Mouse (Mus musculus) kidney, embryonic 16.5 days (tissue): Measurements from ENCODE around the gene Slc43a1. TPM values are rescaled to one million over a fixed set of nuclear protein-coding genes. Genes with fewer than 3 reads are reported as not detected.

ENCODE experiments used
- ATAC-seq: fragments of 200-750 bp; cut with Nextera tagmentation; 2 replicates; pipeline ENCODE4 v1.8.0; 2017; ENCODE audit warnings: moderate TSS enrichment; ENCODE audit not compliant: low FRiP score, low TSS enrichment
- H3K27ac ChIP-seq: fragments of 300-500 bp; sonication (generic); 2 replicates; pipeline ENCODE4 v1.5.1; 2014; ENCODE audit warnings: low read length
- H3K27me3 ChIP-seq: fragments of 300-500 bp; sonication (generic); 2 replicates; pipeline ENCODE4 v1.6.1; 2014; ENCODE audit warnings: low read length, control low read depth, mixed read lengths; ENCODE audit not compliant: insufficient read depth
- H3K36me3 ChIP-seq: fragments of 300-500 bp; sonication (generic); 2 replicates; pipeline ENCODE4 v1.6.1; 2014; ENCODE audit warnings: low read length, control low read depth, mixed read lengths; ENCODE audit not compliant: insufficient read depth
- H3K4me1 ChIP-seq: fragments of 300-500 bp; sonication (generic); 2 replicates; pipeline ENCODE4 v1.6.1; 2014; ENCODE audit warnings: low read length, control low read depth, mixed read lengths; ENCODE audit not compliant: insufficient read depth
- H3K4me2 ChIP-seq: fragments of 300-500 bp; sonication (generic); replicated peaks from 2 replicates; pipeline ENCODE4 v1.6.1; 2014; ENCODE audit warnings: low read depth, low read length
- H3K4me3 ChIP-seq: fragments of 300-500 bp; sonication (generic); 2 replicates; pipeline ENCODE4 v1.5.1; 2014; ENCODE audit warnings: mild to moderate bottlenecking, low read length
- H3K9ac ChIP-seq: fragments of 300-500 bp; sonication (generic); replicated peaks from 2 replicates; pipeline ENCODE4 v1.6.1; 2014; ENCODE audit warnings: low read length
- H3K9me3 ChIP-seq: fragments of 300-500 bp; sonication (generic); 2 replicates; pipeline ENCODE4 v1.6.1; 2016; ENCODE audit warnings: low read length, control low read depth
- WGBS: fragments of 180-500 bp; shearing (Covaris S2); extraction: QIAGEN DNeasy Blood & Tissue Kit; methylation state at CpG from one replicate; pipeline ENCODE4 v1.1.7; 2014; 5-methylcytosine and 5-hydroxymethylcytosine counted together
- polyA plus RNA-seq: library from polyadenylated mRNA; unstranded; fragments of >200 nt; fragmentation: Nextera tagmentation; extraction: Ambion mirVana; gene quantifications from 2 replicates; pipeline ENCODE4 v1.2.1, GENCODE M21; 2015

The Slc43a1 gene
- polyA plus RNA-seq, 1 experiment from 2014 or later: 15.6 TPM

GRCm38 (mm10) chr2:84826488-84827282, 12.0 kb upstream of the Slc43a1 start, which contains the start of gene Timm10:
TSS of gene Timm10 (plus strand) at chr2:84826997.
- Histone ChIP-seq H3K4me2 (peak within 1 kb of the TSS; percentile 96), H3K4me3 (peak within 1 kb of the TSS; percentile 90), H3K4me1 (peaks cover 20% of the 10 kb centered on the region), H3K27me3 (no peaks in the 10 kb centered on the region), H3K27ac (peak within 1 kb of the TSS; percentile 30; the same call in 1 of the 2 replicates), H3K9me3 (no peaks in the 10 kb centered on the region), H3K9ac (peak within 1 kb of the TSS; percentile 80), H3K36me3 (0 out of 2 replicates have a peak, but pooled peaks cover 11% of the 10 kb centered on the region)
- peak; percentile 89 for ATAC-seq
- WGBS: under 1% methylated on average over 34 of the region's 34 CpGs

DNA sequence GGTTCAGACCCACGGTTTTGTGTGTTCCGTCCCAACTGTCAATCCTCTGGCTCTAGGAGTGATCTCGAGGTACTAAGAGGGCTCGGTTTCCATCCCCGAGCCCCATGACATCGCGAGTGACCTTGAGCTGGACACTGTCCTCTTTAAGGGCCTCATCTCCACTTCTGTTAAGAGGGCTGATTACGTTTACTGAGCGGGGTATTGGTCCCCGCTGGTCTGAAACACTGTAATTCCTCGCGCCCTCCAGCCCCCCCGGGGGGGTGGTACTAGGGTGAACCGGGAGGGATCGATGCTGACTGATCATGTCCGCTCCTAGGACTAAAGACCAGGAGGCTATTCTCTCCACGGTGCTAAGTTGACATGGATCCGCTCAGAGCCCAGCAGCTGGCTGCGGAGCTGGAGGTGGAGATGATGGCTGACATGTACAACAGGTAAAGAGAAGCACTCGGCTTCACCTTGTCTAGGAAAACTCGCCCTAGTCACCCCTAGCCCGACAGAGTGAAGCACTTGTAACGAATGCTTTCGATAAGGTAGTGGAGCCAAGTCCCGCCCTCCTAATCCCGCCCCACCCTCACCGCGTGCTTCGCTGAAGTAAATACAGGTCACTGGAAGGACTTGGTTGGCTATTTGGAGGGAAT, 11.2 kb upstream of the Slc43a1 start:
- H3K9ac ChIP-seq: peak overlapping the region; percentile 80
- H3K36me3 ChIP-seq: 0 out of 2 replicates have a peak, but pooled peaks cover 11% of the 10 kb centered on the region
- peaks cover 20% of the 10 kb centered on the region for H3K4me1 ChIP-seq
- H3K27me3 ChIP-seq: no peaks in the 10 kb centered on the region
- H3K4me3 ChIP-seq: peak overlapping the region; percentile 90
- H3K9me3 ChIP-seq: no peaks in the 10 kb centered on the region
- peak overlapping the region; percentile 96 for H3K4me2 ChIP-seq
- WGBS: under 1% methylated on average over 29 of the region's 29 CpGs
- peak overlapping the region; percentile 30; the same call in 1 of the 2 replicates for H3K27ac ChIP-seq
- peak; percentile 47 for ATAC-seq

DNA sequence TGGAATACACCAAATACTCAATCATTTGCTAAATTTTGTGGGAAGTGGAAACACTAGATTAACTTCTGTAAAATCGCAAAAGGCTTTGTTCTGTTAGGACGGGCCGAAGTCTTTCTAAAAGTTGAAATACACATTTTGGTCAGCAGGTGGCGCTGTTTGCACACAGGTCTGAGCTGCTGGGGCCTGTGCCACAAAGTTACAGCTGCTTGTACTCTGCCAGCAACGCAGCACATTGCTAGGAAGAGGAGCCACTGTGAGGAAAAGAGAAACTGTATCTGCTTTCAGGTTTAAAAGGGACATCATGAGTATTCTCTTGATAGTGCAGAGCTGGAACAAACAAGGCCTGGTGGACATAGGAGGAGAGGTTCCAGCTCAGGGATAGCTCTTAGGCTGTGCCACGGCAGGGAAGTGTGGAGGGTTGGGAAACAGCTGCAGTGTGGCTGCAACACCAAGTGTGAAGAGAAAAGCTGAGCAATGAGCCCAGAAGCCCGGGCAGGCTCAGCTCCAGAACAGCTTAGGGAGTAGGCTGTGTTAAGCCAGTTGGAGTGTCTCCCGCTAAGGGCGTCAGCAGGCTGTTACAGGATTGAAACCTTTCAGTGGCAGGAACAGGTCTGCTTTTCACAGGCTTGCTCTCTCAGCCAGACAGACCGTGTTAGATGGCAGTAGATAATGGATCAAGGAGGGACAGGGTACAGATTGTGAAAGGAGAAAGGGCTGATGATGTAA, 6.8 kb upstream of the Slc43a1 start:
- WGBS: 31% methylated on average over 10 of the region's 10 CpGs
- H3K36me3 ChIP-seq: 0 out of 2 replicates have a peak, but pooled peaks cover 11% of the 10 kb centered on the region
- no peak overlapping the region for H3K4me2 ChIP-seq
- H3K27me3 ChIP-seq: no peaks in the 10 kb centered on the region
- H3K9ac ChIP-seq: 0 out of 2 replicates have a peak overlapping the region, but pooled peaks have one; percentile 1
- no peak overlapping the region for H3K27ac ChIP-seq
- H3K4me3 ChIP-seq: no peak overlapping the region
- H3K9me3 ChIP-seq: no peaks in the 10 kb centered on the region
- H3K4me1 ChIP-seq: peaks cover 8% of the 10 kb centered on the region
- ATAC-seq: peak; percentile 74

- H3K9me3 ChIP-seq: no peaks in the 10 kb centered on the region
- no peaks in the 10 kb centered on the region for H3K36me3 ChIP-seq
- no peak overlapping the region for H3K4me3 ChIP-seq
- H3K27me3 ChIP-seq: peaks cover 11% of the 10 kb centered on the region; the same call in 1 of the 2 replicates
- H3K9ac ChIP-seq: no peak overlapping the region
- no peak overlapping the region for H3K27ac ChIP-seq
- no peak for ATAC-seq
- peaks cover 24% of the 10 kb centered on the region for H3K4me1 ChIP-seq
- WGBS: 56% methylated on average over 8 of the region's 8 CpGs
- H3K4me2 ChIP-seq: no peak overlapping the region
Observed at GRCm38 (mm10) chr2:84837107-84837506, 1.5 kb upstream of the Slc43a1 start.

DNA sequence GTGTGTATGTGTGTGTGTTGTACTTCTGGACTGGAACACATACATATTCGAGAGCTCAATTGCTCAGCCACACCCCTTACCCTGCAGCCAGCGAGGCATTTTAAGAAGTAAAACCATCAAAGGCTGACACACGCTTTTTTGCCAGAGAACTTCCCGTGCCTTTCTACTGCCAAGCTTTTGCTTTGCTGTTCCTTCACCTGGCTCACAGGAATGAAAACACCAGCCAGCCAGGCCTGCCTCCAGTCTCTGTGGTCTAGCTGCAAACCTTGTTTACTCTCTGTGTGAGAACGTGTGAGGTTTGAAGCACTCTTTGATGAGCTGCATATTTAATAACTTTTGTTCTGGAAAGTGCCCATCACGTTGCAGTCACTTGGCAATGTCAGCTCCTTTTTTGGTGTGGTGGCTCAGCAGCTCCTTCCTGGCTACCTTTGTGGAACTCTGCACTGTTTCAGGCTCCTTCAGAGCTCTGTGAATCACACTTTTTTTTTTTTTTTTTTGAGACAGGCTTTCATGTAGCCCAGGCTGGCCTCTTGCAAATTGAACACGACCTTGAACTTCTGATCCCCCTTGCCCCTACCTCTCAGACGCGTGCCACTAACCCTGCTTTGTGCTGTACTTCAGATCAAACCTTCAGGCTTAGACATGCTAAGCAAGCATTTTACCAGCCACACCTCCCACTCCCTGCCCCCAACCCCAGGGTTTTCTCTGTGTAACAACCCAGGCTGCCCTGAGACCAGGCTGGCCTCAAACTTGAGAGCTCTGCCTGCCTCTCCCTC, 645 bp upstream of the Slc43a1 start:
- H3K4me2 ChIP-seq: no peak overlapping the region
- peaks cover 26% of the 10 kb centered on the region for H3K4me1 ChIP-seq
- 32% methylated on average over 9 of the region's 9 CpGs for WGBS
- no peak for ATAC-seq
- H3K9ac ChIP-seq: no peak overlapping the region
- H3K4me3 ChIP-seq: no peak overlapping the region
- no peak overlapping the region for H3K27ac ChIP-seq
- no peaks in the 10 kb centered on the region for H3K36me3 ChIP-seq
- H3K9me3 ChIP-seq: no peaks in the 10 kb centered on the region
- H3K27me3 ChIP-seq: peaks cover 11% of the 10 kb centered on the region; the same call in 1 of the 2 replicates

DNA sequence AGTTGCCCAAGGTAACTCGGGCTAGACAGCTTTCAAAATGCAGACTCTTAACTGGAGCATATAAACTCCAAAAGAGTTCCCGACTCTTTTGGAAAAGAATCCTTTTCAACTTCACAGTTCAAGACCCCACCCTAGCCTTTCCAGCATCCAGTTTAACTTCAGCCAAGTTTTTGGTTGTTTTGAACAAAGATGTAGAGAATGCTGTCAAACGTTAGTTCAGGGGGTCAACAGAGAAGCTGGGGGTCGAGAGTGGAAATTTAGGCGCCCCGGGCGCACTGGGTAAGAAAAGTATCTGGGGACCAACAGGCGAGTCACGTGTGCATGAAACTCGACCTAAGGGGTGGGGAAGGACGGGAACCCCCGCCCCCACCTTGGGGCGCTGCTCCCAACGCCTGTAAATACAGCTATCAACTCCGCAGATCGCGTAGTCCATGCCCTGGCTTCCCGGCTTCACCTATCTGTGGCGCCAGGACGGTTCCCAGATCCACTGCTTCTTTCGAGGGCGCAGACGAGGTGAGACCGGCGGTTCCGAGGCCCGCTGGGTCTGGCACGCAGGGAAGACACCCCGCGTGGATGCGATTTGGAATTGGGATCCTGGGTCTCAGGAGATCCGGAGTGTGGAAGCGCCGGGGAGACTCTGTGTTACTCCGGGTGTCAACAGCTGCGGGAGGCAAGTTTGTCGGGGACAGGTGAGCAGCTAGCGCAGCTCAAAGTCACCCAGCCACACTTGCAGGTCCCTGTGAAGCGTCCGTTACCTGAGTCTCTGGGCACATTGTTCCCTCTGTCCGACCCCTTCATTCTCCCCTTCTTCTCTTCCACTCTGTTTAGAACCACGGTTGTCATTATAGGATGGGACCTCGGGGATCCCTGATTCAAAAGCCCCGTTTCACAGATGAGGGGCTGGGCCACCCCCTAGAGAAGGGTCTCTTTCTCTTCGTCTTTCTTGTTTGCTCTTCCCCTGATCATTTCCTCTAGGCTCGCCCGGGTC, 637 bp downstream of the Slc43a1 start:
- no peaks in the 10 kb centered on the region for H3K9me3 ChIP-seq
- H3K36me3 ChIP-seq: no peaks in the 10 kb centered on the region
- H3K4me1 ChIP-seq: peaks cover 26% of the 10 kb centered on the region
- peak overlapping the region; percentile 90 for H3K27ac ChIP-seq
- WGBS: under 1% methylated on average over 47 of the region's 47 CpGs
- peak overlapping the region; percentile 67 for H3K4me3 ChIP-seq
- peak overlapping the region; percentile 84 for H3K4me2 ChIP-seq
- peak overlapping the region; percentile 79 for H3K9ac ChIP-seq
- H3K27me3 ChIP-seq: peaks cover 11% of the 10 kb centered on the region; the same call in 1 of the 2 replicates
- ATAC-seq: peak; percentile 20; the same call in 1 of the 2 replicates

- Histone ChIP-seq H3K4me1 (peaks cover 26% of the 10 kb centered on the region), H3K27ac (peak overlapping the region; percentile 90), H3K9ac (peak overlapping the region; percentile 79), H3K27me3 (peaks cover 11% of the 10 kb centered on the region; the same call in 1 of the 2 replicates), H3K9me3 (no peaks in the 10 kb centered on the region), H3K4me2 (peak overlapping the region; percentile 84), H3K4me3 (peak overlapping the region; percentile 67), H3K36me3 (no peaks in the 10 kb centered on the region)
- WGBS: under 1% methylated on average over 52 of the region's 54 CpGs
- peak; percentile 94 for ATAC-seq
Observed at GRCm38 (mm10) chr2:84840016-84840747, 1.5 kb downstream of the Slc43a1 start.
